Mouse (Mus musculus): ENCODE measurements at regions not wholly inside any gene's neighbourhood (a gene's known extent, or its start where the extent isn't known, plus 50 kb on each side); places are given as distances from the start of the nearest gene placed in this dataset.

DNA sequence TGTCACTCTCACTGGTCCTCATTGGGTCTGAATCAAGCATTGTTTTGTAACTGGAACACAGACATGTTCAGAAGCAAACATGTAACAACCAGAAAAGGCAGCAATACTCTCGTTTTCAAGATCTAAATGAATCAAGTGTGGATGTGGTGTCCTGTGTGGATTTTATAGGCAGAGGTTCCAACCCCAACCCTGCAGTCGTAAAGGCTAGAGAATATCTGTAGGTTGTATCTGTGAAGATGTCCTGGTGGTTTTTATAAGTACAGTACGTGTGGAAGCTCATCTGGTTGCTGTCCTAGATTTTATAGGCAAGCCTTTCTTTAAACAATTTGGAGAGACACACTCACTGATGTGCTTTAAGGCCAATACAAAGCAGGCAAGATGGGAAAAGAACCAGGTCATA is 518.8 kb upstream of the Atp11b start:
- DNase-seq (ENCODE audit: low read depth): no peak

DNA sequence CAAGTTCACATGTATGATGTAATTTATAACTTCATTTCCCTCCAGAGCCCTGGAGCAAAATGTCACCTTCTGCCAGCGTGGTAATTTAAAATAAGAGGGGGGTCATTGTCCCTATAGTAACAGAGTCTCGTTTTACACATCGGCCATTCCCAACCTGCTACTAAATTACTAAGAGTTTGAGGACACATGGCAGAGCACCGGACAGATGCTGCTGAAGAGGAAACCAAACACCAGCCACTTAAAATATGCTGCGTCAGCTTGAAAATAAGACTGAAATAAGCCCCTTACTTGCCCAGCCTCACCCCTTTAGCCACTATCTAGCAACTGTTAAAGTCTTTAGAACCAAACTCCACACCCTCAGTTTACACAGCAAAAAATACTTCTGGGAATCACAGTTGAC is 518.1 kb upstream of the Atp11b start:
- no peak for DNase-seq (ENCODE audit: low read depth)

DNA sequence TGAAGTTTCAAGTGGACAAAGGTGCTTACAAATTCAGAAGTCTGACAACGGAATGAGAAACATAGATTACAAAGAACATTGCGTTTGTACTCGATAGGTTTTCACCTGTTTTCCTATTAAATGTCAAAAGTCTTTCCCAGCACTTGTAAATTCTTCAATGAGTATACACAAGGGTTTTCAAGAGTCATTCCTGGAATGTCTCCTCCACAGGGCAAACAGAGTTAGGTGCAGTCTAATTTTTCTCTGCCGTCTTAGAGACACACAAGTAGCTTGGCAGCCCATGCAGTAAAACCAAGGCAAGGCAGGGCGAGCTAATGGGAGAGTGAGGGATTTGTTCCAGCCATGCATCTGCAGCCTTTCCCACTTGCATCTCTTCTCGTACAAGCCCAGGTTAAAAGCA is 516.6 kb upstream of the Atp11b start:
- no peak for DNase-seq (ENCODE audit: low read depth)

DNA sequence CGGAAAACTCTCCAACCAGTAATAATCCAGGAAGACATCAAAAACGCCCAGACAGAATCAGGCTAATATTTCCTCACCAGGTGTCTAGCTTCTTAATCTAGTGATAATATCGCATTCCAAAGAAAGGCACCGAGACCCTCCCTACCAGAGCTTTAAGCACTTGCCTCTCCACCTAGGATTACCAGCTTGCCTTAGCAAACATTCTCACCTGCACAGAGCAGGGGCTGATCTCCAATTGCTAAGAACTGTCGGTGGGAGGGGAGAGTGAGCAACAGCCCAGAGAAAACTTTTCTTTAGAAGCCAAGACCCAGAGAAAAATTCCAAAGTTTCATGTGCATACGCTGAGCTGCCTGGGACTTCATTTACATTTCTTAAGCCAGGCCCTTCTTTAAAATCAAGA is 511.6 kb upstream of the Atp11b start:
- no peak for DNase-seq (ENCODE audit: low read depth)

DNA sequence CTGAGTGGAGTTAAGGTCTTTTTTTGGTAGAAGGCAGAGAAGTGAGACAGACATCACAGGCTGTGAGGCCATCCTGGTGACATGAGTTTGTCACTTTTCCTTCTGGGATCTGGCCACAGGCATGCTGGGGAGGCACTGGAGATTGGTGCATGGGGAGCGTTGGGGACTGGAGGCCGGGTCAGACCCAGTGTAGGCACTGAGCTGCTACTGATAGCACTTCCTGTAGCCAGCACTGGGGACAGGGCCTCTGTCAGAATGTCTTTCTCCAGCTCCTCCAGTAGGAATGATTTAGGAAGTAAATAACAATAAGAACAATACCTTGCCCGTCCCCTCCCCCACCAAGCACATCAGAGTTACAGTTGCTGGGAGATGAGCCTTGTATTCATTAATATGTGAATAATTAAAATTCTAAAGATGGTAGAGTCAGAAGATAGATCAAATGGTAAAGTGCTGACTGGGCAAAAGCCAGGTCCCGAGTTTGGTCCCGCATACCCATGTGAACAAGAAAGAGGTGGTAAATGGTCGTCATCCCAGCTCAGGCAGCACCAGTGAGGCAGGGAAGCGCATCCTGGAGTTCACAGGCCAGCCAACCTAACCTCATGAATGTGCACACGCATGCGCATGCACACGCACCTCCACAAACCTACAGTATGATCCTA is 510.9 kb upstream of the Atp11b start:
- no peak for DNase-seq (ENCODE audit: low read depth)

DNA sequence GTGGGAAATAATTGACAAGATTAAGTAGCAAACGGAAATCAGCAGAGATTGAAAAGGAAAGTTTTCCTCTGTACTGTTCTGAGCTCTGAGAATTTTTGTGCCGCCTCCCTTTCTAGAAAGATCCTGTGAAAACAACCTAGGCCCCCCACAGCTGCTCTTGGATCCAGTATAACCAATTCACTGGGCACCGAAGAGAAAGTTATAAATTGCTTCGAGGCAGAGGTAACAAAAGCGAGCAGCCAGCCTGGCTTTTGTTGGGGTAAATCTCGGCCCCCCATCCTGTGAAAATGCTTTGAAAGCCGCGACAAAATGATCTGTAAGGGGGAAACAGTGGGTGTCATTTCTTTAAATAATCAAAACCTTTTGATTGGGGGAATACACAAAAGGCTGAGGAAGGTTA is 508.9 kb upstream of the Atp11b start:
- DNase-seq (ENCODE audit: low read depth): no peak

DNA sequence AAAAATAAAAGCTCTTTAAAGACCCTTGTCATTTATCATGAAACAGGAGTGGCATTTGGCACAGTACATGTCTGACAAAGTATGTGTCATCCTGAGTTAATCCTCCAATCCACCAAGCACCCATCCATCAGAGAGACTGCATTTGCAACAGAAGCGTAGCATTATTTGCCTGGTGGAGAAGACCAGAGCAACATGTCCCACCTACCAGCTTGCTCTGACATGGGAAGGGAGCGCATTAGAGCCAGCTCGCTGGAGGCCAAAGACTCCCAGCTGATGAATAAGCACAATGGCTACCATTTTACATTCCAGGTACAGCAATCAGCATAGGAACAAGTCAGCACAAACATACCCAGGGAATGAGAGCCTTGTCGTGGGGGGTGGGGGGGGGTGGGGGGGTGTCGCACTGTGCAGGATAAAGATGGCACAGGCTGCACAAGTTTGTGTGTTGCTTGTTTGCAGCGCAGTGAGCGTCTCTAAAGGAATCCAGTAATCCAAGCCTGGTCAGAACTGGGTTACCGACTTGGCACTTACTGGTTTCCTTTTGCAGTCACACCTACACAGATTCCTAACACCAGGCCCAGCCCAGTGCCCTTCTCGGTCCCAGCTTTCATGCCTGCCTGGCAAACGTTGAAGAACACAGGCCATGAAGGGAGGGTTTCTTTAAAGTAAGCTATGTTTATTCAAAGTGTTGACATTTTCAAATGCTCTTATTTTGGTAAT is 507.8 kb upstream of the Atp11b start:
- DNase-seq (ENCODE audit: low read depth): no peak

DNA sequence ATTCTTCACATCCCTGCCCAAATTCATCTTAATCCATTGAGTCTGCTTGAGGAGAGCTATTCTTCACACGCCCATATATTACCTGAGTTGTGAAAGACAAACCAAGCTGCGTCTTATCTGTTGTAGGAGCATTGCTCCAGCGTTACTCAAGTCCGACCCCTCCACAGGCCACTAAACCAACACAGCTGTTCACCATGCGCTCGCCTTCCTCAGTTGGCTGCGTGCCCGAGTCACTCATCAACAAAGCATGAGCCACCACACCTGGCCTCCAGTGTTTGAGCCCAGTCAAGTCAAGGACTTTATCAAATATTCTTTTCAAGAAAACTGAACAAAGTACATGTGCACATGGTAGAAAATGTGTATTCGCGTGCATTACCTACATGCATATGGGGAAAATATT is 504.7 kb upstream of the Atp11b start:
- DNase-seq (ENCODE audit: low read depth): no peak

DNA sequence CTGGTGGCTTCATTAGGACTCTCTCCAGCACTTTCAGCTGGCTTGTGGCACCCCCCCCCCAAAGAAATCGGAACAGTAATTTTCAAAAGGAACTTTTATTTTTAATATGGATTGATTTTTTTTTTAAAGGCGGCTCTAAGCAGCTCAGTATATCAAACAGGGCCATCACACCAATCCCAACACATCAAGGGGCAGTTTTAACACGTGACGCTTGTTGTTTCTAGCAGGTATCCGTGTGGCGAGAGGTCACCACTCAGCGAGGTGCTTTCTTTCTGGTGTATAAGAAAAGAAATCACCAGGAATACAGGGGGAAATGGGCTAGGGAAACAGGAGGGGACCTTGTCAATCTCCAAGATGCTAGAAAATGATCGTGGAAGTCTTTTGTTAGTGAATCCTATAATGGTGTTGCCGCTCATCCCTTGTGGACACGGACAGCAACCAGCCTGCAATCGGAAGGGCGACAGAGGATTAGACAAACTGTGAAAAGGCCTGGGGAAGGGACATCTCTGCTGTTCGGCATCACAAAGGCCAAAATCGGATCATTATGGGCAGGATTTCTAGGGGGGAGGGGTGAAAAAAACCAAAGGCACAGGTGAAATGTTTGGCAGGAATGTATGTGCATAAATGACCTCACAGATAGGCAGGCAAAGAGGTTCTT is 503.7 kb upstream of the Atp11b start:
- DNase-seq (ENCODE audit: low read depth): no peak

DNA sequence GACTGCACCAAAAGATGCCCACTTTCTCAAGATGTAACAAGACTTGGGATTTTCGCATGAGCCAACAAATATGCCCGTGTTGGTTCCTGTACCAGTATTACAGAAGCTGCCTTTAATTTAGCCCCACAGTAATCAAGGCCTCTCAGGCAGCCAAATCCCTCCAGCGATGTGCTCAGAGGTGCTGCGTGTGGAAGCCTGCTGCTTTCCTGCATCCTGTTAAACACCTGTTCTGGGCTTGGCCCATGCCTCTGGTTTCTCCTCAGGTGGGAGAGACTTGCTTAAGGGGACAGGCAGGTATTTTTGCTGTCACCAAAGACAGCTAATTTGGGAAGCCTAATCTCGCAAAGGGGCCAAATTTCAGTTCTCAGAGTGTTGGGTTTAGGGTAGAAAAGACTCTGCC is 500.0 kb upstream of the Atp11b start:
- no peak for DNase-seq (ENCODE audit: low read depth)

DNA sequence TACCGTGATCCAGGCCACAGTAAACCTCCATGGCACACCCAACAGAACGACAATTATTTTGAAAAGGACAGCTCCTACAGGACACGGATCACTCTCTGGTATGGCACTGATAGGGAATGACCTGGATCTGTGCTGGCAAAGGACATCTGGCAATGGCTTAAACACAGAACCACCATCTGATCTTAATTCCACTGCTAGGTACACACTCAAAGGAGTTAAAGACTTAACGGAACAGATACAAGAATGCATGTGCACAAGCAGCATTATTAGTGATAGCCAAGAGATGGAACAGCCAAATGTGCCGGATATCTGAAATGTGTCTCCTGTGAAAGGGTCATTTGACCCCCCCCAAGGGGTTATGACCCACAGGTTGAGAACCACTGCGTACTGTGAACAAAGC is 493.0 kb upstream of the Atp11b start:
- no peak for DNase-seq (ENCODE audit: low read depth)

DNA sequence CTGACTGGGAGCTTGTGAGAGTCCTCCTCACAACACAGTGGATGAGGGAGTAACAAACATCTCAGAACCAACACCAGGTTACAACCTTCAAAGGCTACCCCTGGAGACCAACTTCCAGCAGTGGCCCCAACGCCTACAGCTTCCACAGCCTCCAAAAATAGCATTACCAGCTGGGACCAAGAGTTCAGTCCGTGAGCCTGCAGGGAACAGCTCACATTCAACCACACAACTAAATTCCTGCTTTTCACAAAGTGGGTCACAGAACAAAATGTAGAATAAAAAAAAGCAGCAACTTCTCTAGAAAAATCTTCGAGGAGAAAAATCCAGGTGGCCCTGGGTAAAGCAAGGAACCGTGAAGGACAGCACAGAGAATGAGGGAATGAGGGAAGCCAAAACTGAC is 485.0 kb upstream of the Atp11b start:
- no peak for DNase-seq (ENCODE audit: low read depth)

DNA sequence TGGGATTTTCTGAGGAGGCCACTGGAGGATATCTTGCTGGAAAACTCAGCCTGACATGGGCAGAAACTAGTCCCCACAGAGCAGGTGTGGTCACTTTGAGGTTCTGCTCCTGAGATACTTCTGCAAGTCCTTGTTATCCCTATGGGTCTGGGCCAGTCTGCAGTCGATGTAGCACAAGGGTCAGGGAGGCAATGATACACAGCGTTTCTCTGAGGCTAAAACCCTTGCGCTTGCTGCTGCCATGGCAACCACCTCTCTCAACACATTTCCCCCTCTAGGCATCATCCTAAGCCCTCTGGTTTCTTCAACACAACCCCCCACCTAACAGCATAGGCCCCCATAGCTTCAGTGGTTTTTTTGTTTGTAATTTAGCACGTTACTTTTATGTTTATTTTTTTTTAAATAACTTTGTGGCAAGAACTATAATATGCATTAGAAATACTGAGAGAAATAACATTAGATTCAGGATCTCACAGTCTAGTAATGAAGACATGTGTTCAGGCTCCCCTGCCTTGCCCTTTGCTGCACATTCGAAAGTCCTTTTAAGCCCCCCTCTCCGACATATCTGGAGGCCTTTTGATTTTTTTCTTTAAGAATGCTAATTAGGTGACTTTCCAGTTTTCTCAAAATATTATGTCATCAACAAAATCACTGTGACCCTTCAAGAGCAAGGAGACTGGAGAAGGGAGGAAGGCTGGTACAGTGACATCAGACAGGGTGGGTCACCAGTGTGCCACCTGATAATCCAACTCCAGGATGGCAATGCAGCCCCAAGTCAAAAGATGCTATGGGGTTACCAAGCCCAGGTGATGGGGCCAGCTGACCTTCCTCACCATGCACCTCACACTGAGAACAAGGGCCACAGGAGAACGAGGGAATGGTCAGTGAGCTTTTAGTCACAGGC is 483.7 kb upstream of the Atp11b start:
- no peak for DNase-seq (ENCODE audit: low read depth)

DNA sequence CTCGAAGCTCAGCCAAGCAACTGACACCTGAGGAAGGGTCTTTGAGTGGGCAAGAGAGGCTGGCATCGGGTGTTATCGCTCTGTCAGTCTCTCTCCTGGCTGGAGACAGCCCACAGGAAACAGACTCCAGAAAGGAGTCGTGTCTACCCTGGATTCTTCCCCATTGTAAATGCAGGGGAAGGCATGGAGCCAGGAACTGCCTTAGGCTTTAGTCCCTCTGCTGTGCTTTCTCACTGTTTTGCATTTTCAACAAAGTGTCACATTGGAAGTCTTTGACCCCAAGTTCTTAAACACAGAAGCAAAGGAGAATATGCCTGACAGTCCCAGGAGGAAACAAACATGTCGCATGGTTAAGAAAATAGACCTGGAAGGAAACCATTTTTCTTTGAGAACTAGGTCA is 480.4 kb upstream of the Atp11b start:
- no peak for DNase-seq (ENCODE audit: low read depth)

DNA sequence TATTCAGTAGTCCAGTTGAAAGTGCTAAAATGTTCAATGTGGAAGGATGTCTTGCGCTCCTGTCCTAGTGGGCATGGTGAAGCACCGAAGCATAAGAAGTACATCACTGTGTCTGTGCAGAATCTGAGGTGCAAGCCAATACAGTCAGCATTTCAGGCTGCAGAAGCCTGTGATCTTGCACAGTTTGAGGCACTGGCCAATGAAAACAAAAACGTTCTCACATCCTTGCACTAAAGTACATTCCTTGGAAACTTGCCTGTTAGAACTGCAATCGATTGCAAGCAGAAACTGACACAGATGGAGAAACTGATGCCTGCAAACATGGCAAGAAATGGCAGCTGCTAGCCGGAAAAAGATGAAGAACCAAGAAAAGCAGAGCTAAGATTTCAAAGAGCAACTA is 472.9 kb upstream of the Atp11b start:
- DNase-seq (ENCODE audit: low read depth): no peak

DNA sequence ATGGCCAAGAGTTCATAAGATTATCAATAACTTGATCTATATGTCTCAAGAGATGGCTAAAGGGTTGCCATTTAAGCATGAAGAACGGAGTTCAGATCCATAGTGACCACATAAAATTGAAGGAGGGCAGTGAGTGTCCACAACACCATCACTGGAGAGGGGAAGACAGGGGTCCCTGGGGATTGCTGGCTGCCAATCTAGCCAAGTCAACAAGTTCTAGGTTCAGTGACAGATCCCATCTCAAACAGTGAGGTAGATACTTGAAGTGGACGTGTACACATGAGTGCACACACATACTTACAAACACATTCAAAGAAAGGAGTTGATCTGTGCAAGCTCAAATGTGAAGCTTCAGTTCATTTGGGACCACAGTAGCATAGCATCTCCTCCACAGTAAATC is 471.8 kb upstream of the Atp11b start:
- DNase-seq (ENCODE audit: low read depth): no peak

DNA sequence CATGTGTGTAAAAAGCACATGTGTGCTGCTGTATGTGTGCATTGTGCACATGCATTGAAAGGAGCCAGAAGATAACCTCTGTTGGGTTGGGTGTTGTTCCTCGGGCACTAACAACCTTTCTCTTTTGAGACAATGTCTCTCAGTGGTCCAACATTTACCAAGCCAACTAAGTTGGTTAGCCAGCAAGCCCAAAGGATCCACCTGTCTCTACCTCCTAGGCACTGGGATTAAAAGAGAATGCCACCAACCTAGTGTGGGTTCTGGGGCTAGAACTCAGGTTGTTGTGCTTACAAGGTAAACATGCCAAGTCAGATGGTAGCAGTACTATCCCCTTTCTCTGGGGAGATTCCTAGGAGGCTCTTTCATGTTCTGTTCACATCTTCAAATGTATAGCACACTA is 459.1 kb upstream of the Atp11b start:
- no peak for DNase-seq (ENCODE audit: low read depth)

DNA sequence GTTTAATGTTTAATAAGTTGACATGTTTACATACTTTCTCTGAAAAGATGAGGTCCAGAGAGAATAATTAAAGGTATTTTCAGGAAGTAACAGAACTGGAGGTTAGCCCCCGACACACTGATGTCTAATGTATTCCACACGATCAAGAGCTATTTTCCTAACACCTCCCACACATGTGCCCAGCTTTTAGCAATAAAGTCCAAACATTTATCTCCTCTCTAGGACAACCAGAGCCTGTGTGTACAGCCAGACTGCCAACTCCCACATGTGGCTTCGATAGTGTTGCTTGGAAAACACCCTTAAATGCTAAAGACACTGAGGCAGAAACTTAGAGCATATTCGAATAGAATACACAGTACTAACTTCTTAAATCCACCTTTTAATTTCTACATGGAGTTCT is 458.2 kb upstream of the Atp11b start:
- DNase-seq (ENCODE audit: low read depth): no peak

DNA sequence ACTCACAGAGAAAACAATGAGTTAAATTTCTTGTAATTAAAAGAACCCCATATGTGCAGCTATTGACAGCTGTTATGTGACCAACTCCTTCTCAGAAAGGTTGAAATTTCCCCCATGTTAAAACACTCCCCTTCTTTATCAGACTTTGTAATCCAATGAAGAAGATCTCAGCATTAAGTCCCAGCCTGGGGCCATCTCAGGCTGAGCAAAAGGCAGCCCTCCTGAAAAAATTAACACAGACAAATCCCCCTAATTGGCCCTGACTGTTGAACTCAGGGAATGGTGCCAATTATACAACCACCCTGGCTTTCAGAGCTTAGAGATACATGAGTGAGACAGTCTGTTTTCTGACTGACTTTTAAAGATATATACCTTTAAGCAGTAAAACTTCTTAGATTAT is 454.9 kb upstream of the Atp11b start:
- no peak for DNase-seq (ENCODE audit: low read depth)

DNA sequence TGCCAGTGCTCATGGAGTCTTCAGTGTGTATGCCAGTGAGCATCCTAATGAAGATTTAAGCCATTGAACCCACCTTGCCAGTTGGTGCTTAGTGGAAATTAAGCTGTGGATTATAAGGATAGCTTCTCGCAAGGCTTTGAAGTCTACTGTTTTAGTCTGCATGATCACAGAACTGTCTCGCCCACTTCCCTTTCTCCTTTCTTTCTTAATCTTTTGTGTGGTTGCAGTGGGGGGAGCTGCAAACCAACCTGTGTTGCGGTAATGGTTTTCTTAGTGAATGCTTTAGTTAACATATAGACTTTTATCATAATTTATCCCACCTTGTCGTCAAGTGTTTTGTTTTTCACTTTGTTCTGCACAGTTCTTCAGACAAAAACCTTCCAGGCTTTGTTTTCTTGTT is 447.9 kb upstream of the Atp11b start:
- DNase-seq (ENCODE audit: low read depth): no peak

DNA sequence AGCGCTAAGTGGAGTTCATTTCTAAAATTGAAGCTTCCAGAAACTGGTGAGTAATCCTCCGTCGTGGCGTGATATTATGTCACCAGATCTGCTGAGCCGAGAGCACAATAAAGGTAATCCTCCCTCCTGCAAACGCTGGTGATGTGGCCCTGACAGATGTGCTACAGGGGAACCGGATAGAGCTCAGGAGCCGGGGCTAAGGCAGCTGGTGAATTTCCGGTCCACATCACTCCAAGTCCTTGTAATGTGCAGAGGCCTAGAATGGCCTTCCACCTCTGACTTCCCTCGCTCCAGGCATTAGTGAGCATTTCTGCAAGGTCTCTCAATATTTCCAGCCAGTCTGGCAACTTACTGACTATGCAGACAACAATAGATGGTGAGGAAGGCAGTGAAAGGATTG is 439.7 kb upstream of the Atp11b start:
- no peak for DNase-seq (ENCODE audit: low read depth)

DNA sequence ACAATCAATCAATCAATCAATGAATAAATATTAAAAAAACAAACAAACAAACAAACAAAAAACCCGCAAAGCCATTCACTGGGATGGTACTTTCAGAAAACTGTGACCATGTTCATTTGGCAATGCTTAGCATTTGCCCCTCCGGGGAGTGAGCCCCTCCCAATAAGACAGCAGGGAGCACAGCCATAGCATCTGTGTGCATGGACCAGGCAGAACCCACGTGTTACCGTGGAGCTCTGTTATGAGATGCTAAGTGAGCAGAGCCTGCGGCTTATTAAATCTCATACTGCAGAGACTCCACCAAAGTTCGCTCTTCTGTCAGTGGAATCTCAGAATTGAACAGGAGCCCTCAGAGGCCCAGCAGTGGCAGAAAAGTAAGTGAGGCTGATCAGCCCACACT is 438.7 kb upstream of the Atp11b start:
- DNase-seq (ENCODE audit: low read depth): no peak

DNA sequence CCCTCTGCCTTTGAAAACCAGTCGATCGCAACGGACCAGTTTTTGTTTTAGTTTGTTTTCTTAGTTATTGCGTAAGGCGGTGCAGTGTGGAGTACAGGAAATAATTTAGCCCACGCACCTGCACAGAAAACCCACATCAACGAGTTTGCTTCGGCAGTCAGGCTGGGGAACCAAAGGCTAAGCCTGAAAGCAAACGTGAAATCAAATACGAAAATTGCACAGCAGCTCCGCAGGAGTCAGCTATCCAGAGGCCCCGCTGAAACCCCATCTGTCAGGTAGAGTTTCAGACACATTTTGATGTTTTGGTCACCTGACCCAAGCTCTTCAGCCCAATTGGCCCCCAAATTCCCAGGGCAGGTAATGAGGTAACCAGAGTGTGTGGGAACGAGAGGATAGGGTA is 435.6 kb upstream of the Atp11b start:
- no peak for DNase-seq (ENCODE audit: low read depth)
